Mouse (Mus musculus) bone marrow, adult 2 months (tissue): ENCODE measurements around the gene Palld.

Experiments used
- CTCF ChIP-seq: fragments of 200-500 bp; IDR thresholded peaks from 2 replicates; pipeline ENCODE4 v1.5.1; 2011; ENCODE audit warnings: low read length, control low read depth; ENCODE audit not compliant: control insufficient read depth, insufficient read depth
- POLR2A ChIP-seq: fragments of 200-500 bp; IDR thresholded peaks from 2 replicates; pipeline ENCODE4 v1.6.1; 2011; ENCODE audit warnings: low read depth, mild to moderate bottlenecking, control low read depth, low read length, borderline replicate concordance; ENCODE audit not compliant: control insufficient read depth

- no peak for TF ChIP-seq CTCF
- no peak for TF ChIP-seq POLR2A
Observed at GRCm38 (mm10) chr8:61833211-61833610, 69.3 kb downstream of the Palld start.
